Mouse (Mus musculus) G1E (cell line): Measurements from ENCODE around the gene Gpsm2. TPM values are rescaled to one million over a fixed set of nuclear protein-coding genes. Genes with fewer than 3 reads are reported as not detected.

Experiments used
- ATAC-seq: 2 replicates; pipeline ENCODE4 v1.8.0; 2016; ENCODE audit warnings: mild to moderate bottlenecking; ENCODE audit not compliant: insufficient number of reproducible peaks, poor library complexity, low FRiP score, severe bottlenecking; ENCODE audit errors: extremely low read depth
- DNase-seq: peaks from one replicate; pipeline ENCODE4 v3.0.0; 2012; ENCODE audit warnings: low spot score
- H3K27me3 ChIP-seq: 2 replicates; pipeline ENCODE4 v1.6.1; 2012; ENCODE audit warnings: mild to moderate bottlenecking, low read length, inconsistent platforms; ENCODE audit not compliant: insufficient read depth
- H3K36me3 ChIP-seq: replicated peaks from 2 replicates; pipeline ENCODE3; 2012; ENCODE audit warnings: mild to moderate bottlenecking, inconsistent platforms
- H3K4me1 ChIP-seq: 2 replicates; pipeline ENCODE4 v1.6.1; 2012; ENCODE audit warnings: low read depth, low read length, inconsistent platforms, mixed read lengths; ENCODE audit not compliant: insufficient read depth
- H3K4me3 ChIP-seq: 2 replicates; pipeline ENCODE4 v1.5.1; 2012; ENCODE audit warnings: low read depth, mild to moderate bottlenecking, inconsistent platforms, low read length, moderate library complexity, mixed read lengths
- H3K9me3 ChIP-seq: replicated peaks from 2 replicates; pipeline ENCODE4 v1.6.1; 2012; ENCODE audit warnings: inconsistent platforms
- CTCF ChIP-seq: IDR thresholded peaks from 2 replicates; pipeline ENCODE4 v1.5.1; 2012; ENCODE audit warnings: low read depth, low read length, inconsistent platforms, mixed read lengths
- GATA1 ChIP-seq: IDR thresholded peaks from 2 replicates; pipeline ENCODE4 v1.6.1; 2012; ENCODE audit warnings: borderline replicate concordance, low read length, inconsistent platforms, mixed read lengths
- GATA2 ChIP-seq: IDR thresholded peaks from 2 replicates; pipeline ENCODE4 v1.6.1; 2012; ENCODE audit warnings: low read depth, low read length, inconsistent platforms, borderline replicate concordance
- POLR2AphosphoS5 ChIP-seq: IDR thresholded peaks from 2 replicates; pipeline ENCODE4 v1.6.1; 2012; ENCODE audit warnings: low read depth, low read length, inconsistent platforms; ENCODE audit not compliant: insufficient replicate concordance
- TAL1 ChIP-seq: conservative IDR thresholded peaks from 2 replicates; pipeline ENCODE4 v1.6.1; 2012; ENCODE audit warnings: low read depth, low read length, inconsistent platforms, mixed read lengths
- polyA plus RNA-seq: library from polyadenylated mRNA; stranded (reverse); fragments of >175 nt; gene quantifications from 2 replicates; pipeline ENCODE4 v1.2.3, GENCODE M21; 2012
- total RNA-seq, 2 experiments: library from RNA; stranded (forward) in 1 of 2; stranded (reverse) in 1 of 2; fragments of 200-1000 nt in 1 of 2; fragments of >200 nt in 1 of 2; fragmentation: Nextera tagmentation in 1 of 2; gene quantifications; 2 replicates each; pipeline ENCODE4 v1.2.3; 2014 to 2017

Gpsm2 gene
- total and polyA plus RNA-seq, 3 experiments = 12.1 to 38.2 (median 27.5) TPM

DNA sequence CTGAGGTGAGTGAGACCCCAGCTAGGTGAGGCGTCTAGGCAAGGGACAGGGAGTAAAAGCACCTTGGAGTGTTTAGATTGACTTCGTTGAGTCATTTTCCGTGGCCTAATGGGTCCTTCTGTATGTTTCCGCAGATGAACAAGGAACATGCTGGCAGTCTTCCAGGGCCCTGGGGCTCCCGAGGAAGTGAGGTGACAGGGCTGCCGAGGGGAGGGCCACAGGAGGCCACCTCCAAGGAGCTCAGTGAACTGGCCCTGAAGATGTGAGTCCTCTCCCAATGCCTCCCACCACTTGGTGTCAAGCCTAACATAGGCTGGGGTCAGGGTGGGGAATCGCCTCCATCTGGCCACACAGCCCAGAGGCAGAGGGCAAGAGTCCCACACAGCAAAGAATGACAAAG lies 42.9 kb upstream of the Gpsm2 start:
- Histone ChIP-seq H3K27me3 (peaks cover 24% of the 10 kb centered on the region), H3K9me3 (no peaks in the 10 kb centered on the region), H3K4me3 (no peak overlapping the region), H3K4me1 (no peaks in the 10 kb centered on the region), H3K36me3 (no peaks in the 10 kb centered on the region)
- DNase-seq = no peak
- no peak for ATAC-seq
- TF ChIP-seq GATA2 (no peak), CTCF (no peak), POLR2AphosphoS5 (no peak), TAL1 (no peak), GATA1 (no peak)

DNA sequence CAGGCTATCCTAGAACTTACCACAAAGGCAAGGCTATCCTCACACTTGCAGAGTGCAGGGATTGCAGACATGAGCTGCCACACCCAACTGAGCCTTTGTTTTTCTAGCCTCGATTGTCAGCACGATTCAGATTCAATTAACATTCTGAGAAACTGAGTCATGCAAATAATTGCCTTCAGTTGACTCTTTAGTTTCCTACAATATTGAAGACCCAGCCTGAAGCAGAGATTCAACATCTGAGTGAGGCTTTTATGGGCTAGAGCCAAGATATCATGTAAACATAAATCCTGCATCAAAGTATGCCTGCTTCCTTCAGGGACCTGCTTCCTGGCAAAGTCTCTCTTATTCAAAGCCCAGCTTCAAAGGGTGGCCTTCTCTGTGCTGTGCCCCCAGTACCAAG lies 41.6 kb upstream of the Gpsm2 start:
- Histone ChIP-seq H3K27me3 (peaks cover 24% of the 10 kb centered on the region), H3K9me3 (no peaks in the 10 kb centered on the region), H3K4me3 (no peak overlapping the region), H3K36me3 (no peaks in the 10 kb centered on the region), H3K4me1 (no peaks in the 10 kb centered on the region)
- ATAC-seq (no peak), DNase-seq (no peak)
- TF ChIP-seq POLR2AphosphoS5 = no peak
- TF ChIP-seq GATA2 = no peak
- no peak for TF ChIP-seq TAL1
- TF ChIP-seq CTCF = no peak
- no peak for TF ChIP-seq GATA1

DNA sequence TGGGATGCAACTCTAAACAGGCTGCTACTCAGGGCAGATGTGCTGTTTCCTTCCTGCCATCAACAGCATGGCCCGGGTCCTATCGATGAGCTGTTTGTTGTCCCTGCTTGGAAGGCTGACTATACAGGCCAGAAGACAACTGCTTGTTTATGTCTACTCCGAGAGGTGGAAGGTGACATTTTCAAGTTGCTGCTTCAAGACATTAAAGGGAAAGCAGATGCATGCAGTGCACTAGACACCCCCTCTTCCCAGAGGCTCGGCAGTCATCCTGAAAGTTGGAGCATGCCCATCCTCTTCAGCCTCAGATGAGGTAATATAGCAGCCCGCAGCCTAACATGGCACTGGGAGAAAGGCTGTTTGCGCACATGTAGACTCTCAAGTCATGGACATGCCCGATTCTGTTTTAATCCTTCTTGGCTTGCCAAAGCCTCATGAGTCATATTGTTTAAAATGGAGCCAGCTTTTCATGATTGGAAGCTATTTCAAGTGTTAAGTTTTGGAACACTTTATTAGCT lies 40.5 kb upstream of the Gpsm2 start:
- no peak for ATAC-seq
- no peaks in the 10 kb centered on the region for H3K9me3 ChIP-seq
- H3K27me3 ChIP-seq = peaks cover 32% of the 10 kb centered on the region
- no peak for TF ChIP-seq POLR2AphosphoS5
- no peak for TF ChIP-seq GATA1
- no peak for TF ChIP-seq CTCF
- no peak for TF ChIP-seq GATA2
- no peak for TF ChIP-seq TAL1
- H3K4me3 ChIP-seq = no peak overlapping the region
- no peaks in the 10 kb centered on the region for H3K36me3 ChIP-seq
- no peaks in the 10 kb centered on the region for H3K4me1 ChIP-seq
- DNase-seq = no peak

DNA sequence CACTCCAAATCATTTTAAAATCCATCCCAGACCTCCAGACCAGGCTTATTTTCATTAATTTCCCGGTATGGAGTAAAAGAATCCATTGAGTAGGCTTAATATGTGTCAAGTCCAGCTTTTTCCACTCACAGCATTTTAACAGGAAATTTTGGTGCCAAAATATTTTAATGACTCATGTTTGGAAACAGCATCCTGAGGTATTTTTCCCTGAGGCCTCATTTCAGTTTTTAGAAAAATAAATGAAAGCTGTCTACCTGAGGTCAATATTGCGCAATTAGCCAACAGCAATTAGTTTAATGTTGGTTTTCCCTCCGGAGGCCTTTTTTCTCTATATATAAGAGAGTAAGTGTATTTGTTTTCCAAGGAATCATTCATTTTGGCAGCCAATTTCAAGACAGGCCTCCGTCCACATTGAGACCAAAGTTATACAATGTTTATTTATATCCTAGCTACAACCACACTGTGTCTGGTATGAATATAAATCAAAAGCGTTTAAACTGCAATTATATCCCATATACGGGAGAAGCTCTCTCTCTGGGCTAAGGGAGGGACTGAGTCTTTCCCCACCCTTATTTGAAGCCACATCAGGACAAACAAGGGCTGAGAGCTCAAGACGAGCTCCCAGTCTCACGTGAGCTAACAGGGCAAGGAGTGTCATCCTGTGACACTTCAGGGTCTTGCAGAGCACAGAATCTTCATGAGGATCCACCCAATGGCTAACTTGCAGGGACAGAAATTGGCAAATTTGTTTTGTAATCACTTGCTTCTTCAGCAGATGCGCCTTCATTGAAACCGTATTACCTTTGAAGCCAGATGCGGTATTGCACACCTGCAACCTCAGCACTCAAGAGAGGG lies 37.7 kb upstream of the Gpsm2 start:
- ATAC-seq (no peak), DNase-seq (no peak)

DNA sequence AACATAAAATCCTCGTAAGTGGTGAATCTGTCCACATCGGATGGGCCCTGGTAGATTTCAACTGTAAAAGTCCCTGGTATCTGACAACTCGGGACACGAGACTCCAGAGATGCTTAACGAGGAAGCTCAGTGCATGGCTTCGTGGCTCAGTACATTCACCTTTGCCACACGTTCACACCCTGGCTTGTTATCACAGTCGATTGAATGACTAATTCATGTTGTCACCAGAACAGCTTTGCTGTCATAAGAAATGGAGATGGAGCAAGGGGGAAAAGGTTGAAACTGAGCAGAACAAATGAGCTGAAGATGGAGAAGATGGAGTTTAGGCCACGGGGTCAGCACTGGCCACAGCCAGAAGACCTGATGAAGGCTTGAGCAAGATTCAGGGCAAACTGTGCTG lies 35.5 kb upstream of the Gpsm2 start:
- Histone ChIP-seq H3K4me1 (no peaks in the 10 kb centered on the region; the same call in 1 of the 2 replicates), H3K4me3 (no peak overlapping the region), H3K9me3 (no peaks in the 10 kb centered on the region), H3K36me3 (no peaks in the 10 kb centered on the region), H3K27me3 (peaks cover 20% of the 10 kb centered on the region)
- no peak for DNase-seq
- no peak for TF ChIP-seq GATA2
- no peak for TF ChIP-seq TAL1
- TF ChIP-seq GATA1 = no peak
- no peak for TF ChIP-seq CTCF
- TF ChIP-seq POLR2AphosphoS5 = no peak
- no peak for ATAC-seq

More for the DNA sequence above, 37.7 kb upstream of the Gpsm2 start:
- Histone ChIP-seq H3K27me3 (peaks cover 19% of the 10 kb centered on the region), H3K36me3 (no peaks in the 10 kb centered on the region), H3K4me1 (no peaks in the 10 kb centered on the region), H3K4me3 (no peak overlapping the region), H3K9me3 (no peaks in the 10 kb centered on the region)
- TF ChIP-seq GATA1 = no peak

DNA sequence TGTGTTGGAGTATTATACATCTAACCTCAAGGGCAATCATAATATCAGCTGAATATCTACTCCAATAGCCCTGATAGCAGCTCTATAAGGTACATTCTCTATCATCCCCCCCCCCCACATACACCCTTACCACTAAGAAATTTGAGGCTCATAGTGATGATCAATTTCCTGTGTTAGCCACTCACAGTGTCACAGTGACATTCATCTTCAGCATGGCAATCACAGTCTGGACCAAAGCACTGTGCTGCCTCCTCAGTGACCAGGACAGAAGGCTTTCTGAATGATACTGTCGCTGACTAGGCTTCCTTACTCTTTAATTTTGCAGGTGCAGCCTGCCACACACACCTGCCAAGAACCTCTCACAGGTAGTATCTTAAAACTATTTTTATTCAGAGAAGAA lies 34.0 kb upstream of the Gpsm2 start:
- Histone ChIP-seq H3K9me3 (no peaks in the 10 kb centered on the region), H3K36me3 (no peaks in the 10 kb centered on the region), H3K4me1 (peaks cover 5% of the 10 kb centered on the region; the same call in 1 of the 2 replicates), H3K4me3 (no peak overlapping the region), H3K27me3 (peaks cover 13% of the 10 kb centered on the region)
- DNase-seq = no peak
- ATAC-seq = no peak
- no peak for TF ChIP-seq GATA2
- no peak for TF ChIP-seq GATA1
- TF ChIP-seq POLR2AphosphoS5 = no peak
- TF ChIP-seq TAL1 = no peak
- no peak for TF ChIP-seq CTCF
